Mouse (Mus musculus) gastrocnemius, adult 8-10 months (tissue): ENCODE data around the gene Cyp4f37. TPM values are rescaled to one million over a fixed set of nuclear protein-coding genes. Genes with fewer than 3 reads are reported as not detected.
"Not testable (repeated sequence)": the region's sequence is repeated elsewhere in the genome, so short reads cannot be mapped to it uniquely, and the experiment has no call there.

Experiments
- DNase-seq, 2 experiments: peaks; one replicate each; pipeline ENCODE4 v3.0.0; 2022; ENCODE audit warnings: low spot score in 2 of 2
- total RNA-seq, 4 experiments: library from RNA; stranded (reverse); gene quantifications; 2 replicates each; pipeline ENCODE4 v1.2.4; 2022

Cyp4f37 gene
- not detected for total RNA-seq

- DNase-seq = not testable (repeated sequence)
Measured at GRCm38 (mm10) chr17:32621018-32621417, at the start of gene Cyp4f37. Cyp4f37 (plus strand) TSS chr17:32621309.

GRCm38 (mm10) chr17:32573286-32573685 is 47.8 kb upstream of the Cyp4f37 start:
- not testable (repeated sequence) for DNase-seq

GRCm38 (mm10) chr17:32577496-32578186 is 43.5 kb upstream of the Cyp4f37 start:
- no peak for DNase-seq

- DNase-seq = no peak
Measured at GRCm38 (mm10) chr17:32596494-32596893, 24.6 kb upstream of the Cyp4f37 start.

- DNase-seq = no peak
Measured at GRCm38 (mm10) chr17:32608055-32608454, 13.1 kb upstream of the Cyp4f37 start.

- DNase-seq = not testable (repeated sequence)
Measured at GRCm38 (mm10) chr17:32610231-32610630, 10.9 kb upstream of the Cyp4f37 start.

- no peak for DNase-seq
Measured at GRCm38 (mm10) chr17:32610896-32611295, 10.2 kb upstream of the Cyp4f37 start.

GRCm38 (mm10) chr17:32612417-32612816 is 8.7 kb upstream of the Cyp4f37 start:
- DNase-seq = no peak

GRCm38 (mm10) chr17:32617252-32617651 is 3.9 kb upstream of the Cyp4f37 start:
- DNase-seq = no peak

GRCm38 (mm10) chr17:32629726-32630125 is 8.6 kb downstream of the Cyp4f37 start:
- DNase-seq = not testable (repeated sequence)

GRCm38 (mm10) chr17:32631936-32632335 is 10.8 kb downstream of the Cyp4f37 start:
- DNase-seq = no peak

- DNase-seq = not testable (repeated sequence)
Measured at GRCm38 (mm10) chr17:32634242-32634971, 13.3 kb downstream of the Cyp4f37 start.

- peak; percentile 15 to 41 for DNase-seq
Measured at GRCm38 (mm10) chr17:32634972-32635314, 13.8 kb downstream of the Cyp4f37 start.

GRCm38 (mm10) chr17:32636341-32636740 is 15.2 kb downstream of the Cyp4f37 start:
- no peak for DNase-seq

- no peak for DNase-seq
Measured at GRCm38 (mm10) chr17:32637151-32637550, 16.0 kb downstream of the Cyp4f37 start.

- no peak for DNase-seq
Measured at GRCm38 (mm10) chr17:32646631-32647030, 25.5 kb downstream of the Cyp4f37 start.

GRCm38 (mm10) chr17:32653860-32654259 is 32.8 kb downstream of the Cyp4f37 start:
- DNase-seq = no peak

GRCm38 (mm10) chr17:32657041-32657440 is 35.9 kb downstream of the Cyp4f37 start:
- DNase-seq = no peak

- DNase-seq = no peak
Measured at GRCm38 (mm10) chr17:32658246-32658645, 37.1 kb downstream of the Cyp4f37 start.

GRCm38 (mm10) chr17:32658712-32659111 is 37.6 kb downstream of the Cyp4f37 start, which contains the start of gene Cyp4f40:
Cyp4f40 (plus strand) TSS chr17:32658900.
- no peak for DNase-seq

GRCm38 (mm10) chr17:32673976-32674375 is 52.9 kb downstream of the Cyp4f37 start:
- no peak for DNase-seq

- no peak for DNase-seq
Measured at GRCm38 (mm10) chr17:32676040-32676635, 55.0 kb downstream of the Cyp4f37 start.
